Mouse (Mus musculus) stomach, postnatal 0 days (tissue): Measurements from ENCODE around the gene Ttc16. TPM values are rescaled to one million over a fixed set of nuclear protein-coding genes. Genes with fewer than 3 reads are reported as not detected.

Source experiments
- ATAC-seq: fragments of 200-750 bp; cut with Nextera tagmentation; 2 replicates; pipeline ENCODE4 v1.8.0; 2017; ENCODE audit not compliant: low FRiP score, low TSS enrichment
- DNase-seq: peaks from one replicate; pipeline ENCODE4 v3.0.0-alpha.2; 2016; ENCODE audit warnings: low spot score
- H3K27ac ChIP-seq: fragments of 300-500 bp; sonication (generic); replicated peaks from 2 replicates; pipeline ENCODE4 v1.5.1; 2014; ENCODE audit warnings: mild to moderate bottlenecking, control low read depth
- H3K27me3 ChIP-seq: fragments of 300-500 bp; sonication (generic); 2 replicates; pipeline ENCODE4 v1.6.1; 2014; ENCODE audit warnings: low read length; ENCODE audit not compliant: control insufficient read depth, insufficient read depth
- H3K36me3 ChIP-seq: fragments of 300-500 bp; sonication (generic); 2 replicates; pipeline ENCODE4 v1.6.1; 2014; ENCODE audit warnings: low read length, mixed read lengths; ENCODE audit not compliant: control insufficient read depth, insufficient read depth
- H3K4me1 ChIP-seq: fragments of 300-500 bp; sonication (generic); replicated peaks from 2 replicates; pipeline ENCODE4 v1.6.1; 2014; ENCODE audit warnings: antibody characterized with exemption; ENCODE audit not compliant: control insufficient read depth, insufficient read depth
- H3K4me2 ChIP-seq: fragments of 300-500 bp; sonication (generic); replicated peaks from 2 replicates; pipeline ENCODE4 v1.6.1; 2014; ENCODE audit warnings: low read depth, mild to moderate bottlenecking, control low read depth, moderate library complexity
- H3K4me3 ChIP-seq: fragments of 300-500 bp; sonication (generic); 2 replicates; pipeline ENCODE4 v1.5.1; 2014; ENCODE audit warnings: low read depth, low read length, control low read depth
- H3K9ac ChIP-seq: fragments of 300-500 bp; sonication (generic); 2 replicates; pipeline ENCODE4 v1.6.1; 2014; ENCODE audit warnings: mild to moderate bottlenecking, low read length, control low read depth, mixed read lengths
- H3K9me3 ChIP-seq: fragments of 300-500 bp; sonication (generic); 2 replicates; pipeline ENCODE4 v1.6.1; 2016; ENCODE audit warnings: low read length; ENCODE audit not compliant: control insufficient read depth
- CTCF ChIP-seq: IDR thresholded peaks from 2 replicates; pipeline ENCODE4 v1.5.1; 2016; ENCODE audit warnings: antibody characterized with exemption, low read depth, mild to moderate bottlenecking, moderate library complexity
- EP300 ChIP-seq: optimal IDR thresholded peaks from 2 replicates; pipeline ENCODE3; 2016; ENCODE audit warnings: antibody characterized with exemption
- WGBS: fragments of 180-500 bp; shearing (Covaris S2); extraction: QIAGEN DNeasy Blood & Tissue Kit; methylation state at CpG from one replicate; pipeline ENCODE4 v1.1.7; 2014; 5-methylcytosine and 5-hydroxymethylcytosine counted together
- microRNA counts: library from miRNA; unstranded; fragments of <30 nt; microRNA quantifications from one replicate; lab custom pipeline; 2015
- microRNA-seq: library from miRNA; unstranded; fragments of <30 nt; microRNA quantifications from one replicate; pipeline ENCODE4, GENCODE M21; 2016
- polyA plus RNA-seq: library from polyadenylated mRNA; unstranded; fragments of >200 nt; fragmentation: Nextera tagmentation; extraction: Ambion mirVana; gene quantifications from 2 replicates; pipeline ENCODE4 v1.2.1, GENCODE M21; 2015

The Ttc16 gene
- polyA plus RNA-seq, 1 experiment from 2014 or later = 0.06 TPM

- H3K4me3 ChIP-seq = peak overlapping the region; percentile 81
- H3K9ac ChIP-seq = peak overlapping the region; percentile 84
- DNase-seq (no peak), ATAC-seq (no peak)
- no peaks in the 10 kb centered on the region for H3K27me3 ChIP-seq
- H3K4me2 ChIP-seq = peak overlapping the region; percentile 84
- TF ChIP-seq EP300 (no peak), CTCF (peak; percentile 53)
- H3K9me3 ChIP-seq = no peaks in the 10 kb centered on the region
- H3K27ac ChIP-seq = peak overlapping the region; percentile 97
- WGBS = 21% methylated on average over 9 of the region's 9 CpGs
- no peaks in the 10 kb centered on the region for H3K4me1 ChIP-seq
- peaks cover 21% of the 10 kb centered on the region for H3K36me3 ChIP-seq
Observed at GRCm38 (mm10) chr2:32711301-32712056, 64.0 kb downstream of the Ttc16 start.

GRCm38 (mm10) chr2:32710425-32710824 lies 65.0 kb downstream of the Ttc16 start:
- ATAC-seq (no peak), DNase-seq (no peak)
- H3K9me3 ChIP-seq = no peaks in the 10 kb centered on the region
- H3K27ac ChIP-seq = no peak overlapping the region
- H3K4me1 ChIP-seq = no peaks in the 10 kb centered on the region
- 85% methylated on average over 5 of the region's 5 CpGs for WGBS
- H3K27me3 ChIP-seq = no peaks in the 10 kb centered on the region
- H3K36me3 ChIP-seq = peaks cover 23% of the 10 kb centered on the region
- TF ChIP-seq EP300 = no peak
- TF ChIP-seq CTCF = no peak
- H3K9ac ChIP-seq = no peak overlapping the region
- H3K4me3 ChIP-seq = no peak overlapping the region
- H3K4me2 ChIP-seq = no peak overlapping the region

GRCm38 (mm10) chr2:32709521-32710137 lies 65.8 kb downstream of the Ttc16 start:
- TF ChIP-seq EP300 (no peak), CTCF (no peak)
- Histone ChIP-seq H3K4me1 (no peaks in the 10 kb centered on the region), H3K36me3 (peaks cover 25% of the 10 kb centered on the region), H3K4me3 (no peak overlapping the region), H3K4me2 (no peak overlapping the region), H3K9me3 (no peaks in the 10 kb centered on the region), H3K27ac (no peak overlapping the region), H3K27me3 (no peaks in the 10 kb centered on the region), H3K9ac (no peak overlapping the region)
- no peak for DNase-seq
- 89% methylated on average over 20 of the region's 20 CpGs for WGBS
- no peak for ATAC-seq

- no peak for ATAC-seq
- Histone ChIP-seq H3K4me2 (no peak overlapping the region), H3K4me3 (no peak overlapping the region), H3K9me3 (no peaks in the 10 kb centered on the region), H3K27me3 (no peaks in the 10 kb centered on the region), H3K9ac (no peak overlapping the region), H3K27ac (no peak overlapping the region), H3K36me3 (peaks cover 30% of the 10 kb centered on the region), H3K4me1 (no peaks in the 10 kb centered on the region)
- peak; percentile 70 for DNase-seq
- TF ChIP-seq CTCF = peak; percentile 89
- TF ChIP-seq EP300 = no peak
- 31% methylated on average over 3 of the region's 3 CpGs for WGBS
Observed at GRCm38 (mm10) chr2:32708643-32709042, 66.8 kb downstream of the Ttc16 start.

MicroRNA genes within 50 kb of the gene (microRNA counts, 519-probe panel; counts per million panel counts)
- not detected for microRNA mmu-miR-2861 (lab: Ali Mortazavi, UCI)

Small RNAs within 50 kb of the gene (microRNA-seq; reads per million reads assigned to microRNA genes)
- not detected for gene Mir2861
- not detected for gene Mir3960

Other genes with a start within 250 kb of the Ttc16 start
- 16.6 and 20.2 TPM in 2 replicates for gene Fam102a, start 240.3 kb downstream of the Ttc16 start, polyA plus RNA-seq
- 87.5 and 91.8 TPM in 2 replicates for gene Dpm2, start 204.8 kb downstream of the Ttc16 start, polyA plus RNA-seq
- 0.08 and 0.18 TPM in 2 replicates for gene Pip5kl1, start 200.8 kb downstream of the Ttc16 start, polyA plus RNA-seq
- not detected in 2 replicates for gene 9430097D07Rik, start 199.9 kb downstream of the Ttc16 start, polyA plus RNA-seq
- 7.4 and 7.7 TPM in 2 replicates for gene St6galnac4, start 188.5 kb downstream of the Ttc16 start, polyA plus RNA-seq
- gene St6galnac6, start 175.9 kb downstream of the Ttc16 start, polyA plus RNA-seq = 9.1 and 11.3 TPM in 2 replicates
- 21.8 and 26.1 TPM in 2 replicates for gene Ak1, start 153.9 kb downstream of the Ttc16 start, polyA plus RNA-seq
- 23.0 and 23.3 TPM in 2 replicates for gene Eng, start 129.0 kb downstream of the Ttc16 start, polyA plus RNA-seq
- gene Fpgs, start 71.5 kb downstream of the Ttc16 start, polyA plus RNA-seq = 15.1 and 17.3 TPM in 2 replicates
- 55.8 and 57.8 TPM in 2 replicates for gene Cdk9, start 62.6 kb downstream of the Ttc16 start, polyA plus RNA-seq
- gene Sh2d3c, start 54.6 kb downstream of the Ttc16 start, polyA plus RNA-seq = 7.7 and 8.4 TPM in 2 replicates
- gene 6330409D20Rik, start 34.6 kb downstream of the Ttc16 start, polyA plus RNA-seq = not detected in 2 replicates
- gene Tor2a, start 18.4 kb downstream of the Ttc16 start, polyA plus RNA-seq = 45.9 and 50.3 TPM in 2 replicates
- 7.6 and 10.1 TPM in 2 replicates for gene Ptrh1, start 153 bp upstream of the Ttc16 start, polyA plus RNA-seq
- 0.63 and 1.1 TPM in 2 replicates for gene Cfap157, start 8.8 kb upstream of the Ttc16 start, polyA plus RNA-seq
- 9.3 and 9.5 TPM in 2 replicates for gene Stxbp1, start 71.6 kb upstream of the Ttc16 start, polyA plus RNA-seq
- gene Fam129b, start 100.5 kb upstream of the Ttc16 start, polyA plus RNA-seq = 90.7 and 101 TPM in 2 replicates
- 141 and 157 TPM in 2 replicates for gene Rpl12, start 185.9 kb upstream of the Ttc16 start, polyA plus RNA-seq
- gene Lrsam1, start 186.0 kb upstream of the Ttc16 start, polyA plus RNA-seq = 5.3 and 5.5 TPM in 2 replicates
- gene Slc2a8, start 206.4 kb upstream of the Ttc16 start, polyA plus RNA-seq = 12.1 and 12.8 TPM in 2 replicates